Mouse (Mus musculus): ENCODE measurements around the gene Itgb5. TPM values are rescaled to one million over a fixed set of nuclear protein-coding genes. Genes with fewer than 3 reads are reported as not detected.

The Itgb5 gene
- polyA plus RNA-seq, 1 experiment from 2014 or later: 142 TPM

GRCm38 (mm10) chr16:33923758-33924157 is 94.3 kb downstream of the Itgb5 start:
- Histone ChIP-seq H3K79me2 (ENCODE audit: inconsistent target) (peaks cover 47% of the 10 kb centered on the region; the same call in 1 of the 2 replicates), H3K27ac (peak overlapping the region; percentile 100), H3K36me3 (ENCODE audit: inconsistent target) (peaks cover 10% of the 10 kb centered on the region; the same call in 1 of the 2 replicates), H3K4me3 (ENCODE audit: inconsistent target) (no peak overlapping the region)
- 80% methylated on average over 8 of the region's 8 CpGs for WGBS (ENCODE audit: missing documents)

DNA sequence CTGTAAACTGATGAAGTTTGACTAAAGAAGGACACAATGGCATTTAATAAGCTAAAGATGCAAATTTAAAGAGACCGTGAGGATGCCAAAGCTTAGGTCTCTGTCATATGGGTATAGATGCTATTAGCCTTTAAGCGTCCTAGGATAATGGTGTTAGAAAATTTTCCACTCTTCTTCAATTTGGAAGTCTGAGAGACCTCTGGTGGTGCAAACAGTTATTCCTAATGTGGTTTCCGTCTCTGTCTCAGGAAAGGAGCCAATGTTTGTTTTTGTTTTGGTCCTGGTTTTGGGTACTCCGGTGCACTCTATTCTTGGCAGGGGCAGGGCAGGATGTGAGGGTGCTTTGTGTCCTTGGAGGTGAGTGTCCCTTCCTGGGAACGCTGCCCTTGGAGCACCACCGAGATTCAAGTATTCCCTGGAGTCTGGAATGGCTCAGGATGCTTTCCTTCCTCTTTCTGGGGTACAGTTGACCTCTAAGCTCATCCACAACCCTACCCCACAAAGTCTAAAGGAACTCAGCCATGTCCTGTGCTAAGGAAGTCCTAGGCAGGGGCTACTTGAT is 97.9 kb downstream of the Itgb5 start:
- peaks cover 42% of the 10 kb centered on the region; the same call in 1 of the 2 replicates for H3K79me2 ChIP-seq (ENCODE audit: inconsistent target)
- H3K27ac ChIP-seq: no peak overlapping the region
- WGBS (ENCODE audit: missing documents): 87% methylated on average over 6 of the region's 6 CpGs
- no peaks in the 10 kb centered on the region for H3K36me3 ChIP-seq (ENCODE audit: inconsistent target)
- H3K4me3 ChIP-seq (ENCODE audit: inconsistent target): no peak overlapping the region

DNA sequence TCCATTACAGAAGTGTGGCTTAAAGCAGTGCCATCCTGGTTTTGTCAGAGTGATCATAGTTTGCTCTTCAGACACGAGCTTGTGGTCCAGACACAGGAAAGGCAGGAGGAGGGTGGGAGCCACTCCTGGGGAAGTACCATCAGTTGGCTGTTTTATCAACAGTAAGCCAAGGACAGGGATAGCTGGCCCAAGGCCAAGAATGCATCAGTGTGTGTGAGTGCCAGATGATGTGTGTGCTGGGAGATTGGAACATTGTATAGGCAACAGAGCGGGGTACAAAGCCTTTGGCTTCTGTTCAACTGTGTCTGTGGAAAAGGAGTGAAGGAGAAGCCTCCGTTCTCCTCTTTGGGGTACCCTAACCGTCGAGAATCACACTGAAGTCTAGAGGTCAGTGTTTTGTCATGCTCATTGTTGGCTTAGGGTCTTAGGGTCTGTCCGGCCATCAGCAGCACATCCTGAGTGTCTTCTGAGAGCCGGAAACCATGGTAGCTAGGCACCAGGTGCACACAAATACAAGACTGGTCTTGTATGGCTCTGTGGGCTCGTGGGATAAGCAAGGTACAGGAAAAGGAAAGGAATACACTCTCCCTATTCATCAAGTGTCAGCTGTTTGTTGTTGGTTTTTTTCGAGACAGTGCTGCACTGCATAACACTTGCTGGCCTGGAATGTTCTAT is 99.5 kb downstream of the Itgb5 start:
- H3K79me2 ChIP-seq (ENCODE audit: inconsistent target): peaks cover 46% of the 10 kb centered on the region; the same call in 1 of the 2 replicates
- WGBS (ENCODE audit: missing documents): 85% methylated on average over 9 of the region's 9 CpGs
- no peak overlapping the region for H3K4me3 ChIP-seq (ENCODE audit: inconsistent target)
- H3K27ac ChIP-seq: no peak overlapping the region
- H3K36me3 ChIP-seq (ENCODE audit: inconsistent target): no peaks in the 10 kb centered on the region

- Histone ChIP-seq H3K36me3 (ENCODE audit: inconsistent target) (no peaks in the 10 kb centered on the region), H3K27ac (no peak overlapping the region), H3K79me2 (ENCODE audit: inconsistent target) (peaks cover 41% of the 10 kb centered on the region; the same call in 1 of the 2 replicates), H3K4me3 (ENCODE audit: inconsistent target) (no peak overlapping the region)
- 100% methylated on average over 6 of the region's 6 CpGs for WGBS (ENCODE audit: missing documents)
Observed at GRCm38 (mm10) chr16:33930785-33931184, 101.3 kb downstream of the Itgb5 start.

- no peak overlapping the region for H3K4me3 ChIP-seq (ENCODE audit: inconsistent target)
- WGBS (ENCODE audit: missing documents): 67% methylated on average over 1 of the region's 2 CpGs
Observed at GRCm38 (mm10) chr16:33931682-33932081, 102.2 kb downstream of the Itgb5 start.

DNA sequence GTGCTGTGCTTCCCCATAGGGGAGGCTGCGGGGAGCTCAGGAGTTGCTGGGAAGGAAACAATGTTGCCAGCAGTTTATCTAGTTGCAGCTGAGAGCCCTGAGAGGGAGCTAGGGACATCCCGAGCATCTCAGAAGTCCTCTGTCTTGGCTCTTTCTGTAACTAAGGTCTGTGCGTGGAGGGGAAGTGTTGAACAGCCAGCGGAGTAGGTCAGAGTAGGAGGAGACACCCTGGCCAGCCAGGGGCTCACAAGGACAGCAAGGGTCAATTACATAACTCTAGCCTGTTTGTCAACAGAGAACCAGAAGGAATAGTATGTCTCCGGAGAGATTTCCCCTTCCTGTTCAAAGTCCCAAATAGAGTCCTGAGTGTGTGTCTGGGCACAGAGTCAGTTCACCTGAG is 102.7 kb downstream of the Itgb5 start:
- Histone ChIP-seq H3K79me2 (ENCODE audit: inconsistent target) (peaks cover 33% of the 10 kb centered on the region; the same call in 1 of the 2 replicates), H3K4me3 (ENCODE audit: inconsistent target) (no peak overlapping the region), H3K27ac (0 out of 2 replicates have a peak overlapping the region, but pooled peaks have one; percentile 10), H3K36me3 (ENCODE audit: inconsistent target) (no peaks in the 10 kb centered on the region)
- 34% methylated on average over 5 of the region's 5 CpGs for WGBS (ENCODE audit: missing documents)

More at GRCm38 (mm10) chr16:33931682-33932081, 102.2 kb downstream of the Itgb5 start:
- Histone ChIP-seq H3K36me3 (ENCODE audit: inconsistent target) (no peaks in the 10 kb centered on the region), H3K27ac (0 out of 2 replicates have a peak overlapping the region, but pooled peaks have one; percentile 10), H3K79me2 (ENCODE audit: inconsistent target) (peaks cover 37% of the 10 kb centered on the region; the same call in 1 of the 2 replicates)

DNA sequence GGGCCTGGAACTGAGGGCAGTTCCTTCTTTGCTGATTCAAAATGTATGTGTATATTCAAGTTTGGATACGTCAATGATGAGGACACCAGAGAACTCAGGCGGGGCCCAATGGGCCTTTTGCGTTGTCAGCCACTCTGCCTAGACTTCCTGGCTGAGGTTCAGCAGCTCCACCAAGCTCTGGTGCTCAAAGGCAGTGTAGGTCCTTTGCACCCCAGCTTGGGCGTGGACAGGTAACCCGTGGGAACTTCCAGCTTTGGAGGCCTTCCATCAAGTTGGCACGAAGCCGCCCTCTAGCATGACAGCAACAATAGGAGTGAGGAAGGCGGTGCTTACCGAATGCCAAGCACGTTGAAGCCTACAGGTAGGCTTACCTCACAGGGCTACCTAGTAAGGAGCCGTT is 103.9 kb downstream of the Itgb5 start:
- peaks cover 28% of the 10 kb centered on the region; the same call in 1 of the 2 replicates for H3K79me2 ChIP-seq (ENCODE audit: inconsistent target)
- WGBS (ENCODE audit: missing documents): 92% methylated on average over 11 of the region's 11 CpGs
- H3K4me3 ChIP-seq (ENCODE audit: inconsistent target): no peak overlapping the region
- H3K27ac ChIP-seq: peak overlapping the region; percentile 95
- no peaks in the 10 kb centered on the region for H3K36me3 ChIP-seq (ENCODE audit: inconsistent target)

GRCm38 (mm10) chr16:33934701-33935406 is 105.4 kb downstream of the Itgb5 start:
- WGBS (ENCODE audit: missing documents): 66% methylated on average over 4 of the region's 5 CpGs
- H3K79me2 ChIP-seq (ENCODE audit: inconsistent target): peaks cover 41% of the 10 kb centered on the region; the same call in 1 of the 2 replicates
- no peak overlapping the region for H3K4me3 ChIP-seq (ENCODE audit: inconsistent target)
- H3K27ac ChIP-seq: peak overlapping the region; percentile 95
- no peaks in the 10 kb centered on the region for H3K36me3 ChIP-seq (ENCODE audit: inconsistent target)

DNA sequence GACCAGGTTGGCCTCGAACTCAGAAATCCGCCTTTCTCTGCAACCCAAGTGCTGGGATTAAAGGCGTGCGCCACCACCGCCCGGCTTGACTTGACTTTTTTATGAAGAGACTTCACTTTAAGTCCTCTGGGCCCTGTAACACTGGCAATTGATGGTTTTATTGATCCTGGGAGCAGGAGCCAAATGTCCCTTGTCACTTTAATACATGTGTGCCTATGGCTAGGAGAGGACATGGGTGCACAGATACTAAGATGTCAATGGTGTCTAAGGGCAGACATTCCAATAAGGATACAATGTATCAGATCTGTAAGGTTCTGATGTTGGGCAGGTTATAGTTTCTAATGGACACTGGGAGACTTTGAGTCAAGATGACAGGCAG is 105.9 kb downstream of the Itgb5 start:
- Histone ChIP-seq H3K79me2 (ENCODE audit: inconsistent target) (peaks cover 39% of the 10 kb centered on the region; the same call in 1 of the 2 replicates), H3K4me3 (ENCODE audit: inconsistent target) (no peak overlapping the region), H3K27ac (peak overlapping the region; percentile 95), H3K36me3 (ENCODE audit: inconsistent target) (no peaks in the 10 kb centered on the region)
- WGBS (ENCODE audit: missing documents): 97% methylated on average over 6 of the region's 6 CpGs

- Histone ChIP-seq H3K27ac (peak overlapping the region; percentile 95), H3K4me3 (ENCODE audit: inconsistent target) (no peak overlapping the region), H3K36me3 (ENCODE audit: inconsistent target) (0 out of 2 replicates have a peak, but pooled peaks cover 7% of the 10 kb centered on the region), H3K79me2 (ENCODE audit: inconsistent target) (peaks cover 35% of the 10 kb centered on the region; the same call in 1 of the 2 replicates)
- WGBS (ENCODE audit: missing documents): 8% methylated on average over 3 of the region's 4 CpGs
Observed at GRCm38 (mm10) chr16:33936885-33937284, 107.4 kb downstream of the Itgb5 start.

- Histone ChIP-seq H3K27ac (peak overlapping the region; percentile 95), H3K36me3 (ENCODE audit: inconsistent target) (peaks cover 9% of the 10 kb centered on the region; the same call in 1 of the 2 replicates), H3K79me2 (ENCODE audit: inconsistent target) (peaks cover 35% of the 10 kb centered on the region; the same call in 1 of the 2 replicates), H3K4me3 (ENCODE audit: inconsistent target) (no peak overlapping the region)
- 6% methylated on average over 8 of the region's 8 CpGs for WGBS (ENCODE audit: missing documents)
Observed at GRCm38 (mm10) chr16:33937567-33937966, 108.1 kb downstream of the Itgb5 start.

DNA sequence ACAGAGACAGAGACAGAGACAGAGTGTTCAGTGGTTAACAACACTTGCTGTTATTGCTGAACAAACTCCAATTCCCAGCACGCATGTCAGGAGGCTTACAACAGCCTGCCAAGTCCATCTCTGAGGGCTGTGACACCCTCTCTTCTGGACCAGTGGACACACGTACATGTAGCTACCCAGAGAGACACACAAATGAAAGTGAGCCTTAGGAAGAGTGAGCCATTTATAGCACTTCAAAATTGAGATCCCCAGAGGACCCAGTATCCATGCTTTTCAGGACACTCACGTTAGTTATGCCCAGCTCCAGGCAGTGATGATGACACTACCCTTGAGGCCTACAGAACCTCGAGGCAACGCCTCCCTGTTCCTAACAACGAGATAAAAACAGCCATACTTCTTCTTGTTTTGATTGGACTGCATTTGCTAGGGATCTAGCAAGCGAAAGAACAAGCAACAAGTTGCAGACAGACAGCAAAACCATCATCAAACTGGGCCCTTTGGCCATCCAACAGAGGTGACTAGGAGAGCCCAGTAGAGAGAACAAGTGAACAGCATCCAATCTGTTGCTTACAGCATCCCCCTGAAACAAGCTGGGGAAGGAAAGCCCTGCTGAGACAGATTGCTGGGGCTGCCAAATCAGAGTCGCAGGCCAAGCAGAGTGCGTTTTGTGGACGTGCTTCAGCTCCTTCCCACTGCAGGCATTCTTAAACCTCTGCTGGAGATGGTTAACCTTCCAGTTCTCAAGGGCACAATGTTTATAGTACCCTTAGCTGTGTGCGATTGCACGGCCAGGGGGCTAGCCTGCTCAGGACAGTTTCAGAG is 109.1 kb downstream of the Itgb5 start:
- peak overlapping the region; percentile 95 for H3K27ac ChIP-seq
- H3K79me2 ChIP-seq (ENCODE audit: inconsistent target): peaks cover 26% of the 10 kb centered on the region; the same call in 1 of the 2 replicates
- H3K36me3 ChIP-seq (ENCODE audit: inconsistent target): peaks cover 15% of the 10 kb centered on the region; the same call in 1 of the 2 replicates
- H3K4me3 ChIP-seq (ENCODE audit: inconsistent target): no peak overlapping the region
- 84% methylated on average over 12 of the region's 12 CpGs for WGBS (ENCODE audit: missing documents)

DNA sequence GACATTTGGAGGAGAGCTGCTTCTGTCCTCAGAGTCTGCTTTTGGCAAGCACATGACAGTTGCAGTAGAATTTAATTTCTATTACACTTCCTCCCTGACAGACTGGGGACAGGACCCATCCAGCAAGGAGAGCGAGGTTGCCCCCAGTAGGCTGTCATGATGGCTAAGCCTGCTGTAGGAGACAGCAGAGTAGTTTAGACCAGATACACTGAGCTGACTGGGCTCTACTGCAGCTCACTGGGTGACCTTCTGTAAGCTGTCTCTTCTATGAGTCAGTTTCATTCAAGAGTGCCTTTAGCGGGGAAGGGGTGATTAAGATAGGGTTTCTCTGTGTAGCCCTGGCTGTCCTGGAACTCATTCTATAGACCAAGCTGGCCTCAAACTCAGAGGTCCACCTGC is 109.7 kb downstream of the Itgb5 start:
- 79% methylated on average over 2 of the region's 2 CpGs for WGBS (ENCODE audit: missing documents)
- peaks cover 25% of the 10 kb centered on the region; the same call in 1 of the 2 replicates for H3K79me2 ChIP-seq (ENCODE audit: inconsistent target)

DNA sequence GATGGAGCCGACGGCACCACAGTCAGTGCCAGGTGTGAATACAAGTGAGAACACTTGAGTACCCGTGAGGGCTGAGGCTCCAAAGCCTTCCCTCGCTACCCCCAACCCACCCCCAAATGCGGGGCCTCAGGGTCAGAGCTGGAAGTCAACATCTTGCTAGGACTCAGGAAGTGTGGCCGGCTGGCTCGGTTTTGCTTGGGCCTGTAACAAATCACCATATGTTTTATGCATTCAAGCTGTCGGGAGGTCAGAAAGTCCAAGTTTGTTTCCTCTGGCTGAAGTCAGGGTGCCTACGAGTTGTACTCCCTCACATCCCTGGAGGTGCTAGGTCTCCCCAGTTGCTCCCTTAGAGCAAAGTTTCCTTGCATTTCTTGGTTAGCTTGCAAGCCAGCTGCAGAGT is 110.2 kb downstream of the Itgb5 start:
- WGBS (ENCODE audit: missing documents): 66% methylated on average over 9 of the region's 9 CpGs
- Histone ChIP-seq H3K4me3 (ENCODE audit: inconsistent target) (no peak overlapping the region), H3K36me3 (ENCODE audit: inconsistent target) (peaks cover 19% of the 10 kb centered on the region; the same call in 1 of the 2 replicates), H3K27ac (no peak overlapping the region), H3K79me2 (ENCODE audit: inconsistent target) (peaks cover 25% of the 10 kb centered on the region; the same call in 1 of the 2 replicates)

More for the DNA sequence above, 109.7 kb downstream of the Itgb5 start:
- Histone ChIP-seq H3K4me3 (ENCODE audit: inconsistent target) (no peak overlapping the region), H3K27ac (peak overlapping the region; percentile 95), H3K36me3 (ENCODE audit: inconsistent target) (peaks cover 19% of the 10 kb centered on the region; the same call in 1 of the 2 replicates)
